Mouse (Mus musculus) cerebellum, adult 11-12 months (tissue): Measurements from ENCODE around the gene Kidins220.
A peak's percentile ranks its signal among the peaks of the same experiment; 100 is the strongest.

ENCODE experiments used
- DNase-seq: peaks from one replicate; pipeline ENCODE4 v3.0.0; 2022

Gene Kidins220

GRCm38 (mm10) chr12:25027416-25027815 lies 52.7 kb downstream of the Kidins220 start:
- peak; percentile 19 for DNase-seq

DNA sequence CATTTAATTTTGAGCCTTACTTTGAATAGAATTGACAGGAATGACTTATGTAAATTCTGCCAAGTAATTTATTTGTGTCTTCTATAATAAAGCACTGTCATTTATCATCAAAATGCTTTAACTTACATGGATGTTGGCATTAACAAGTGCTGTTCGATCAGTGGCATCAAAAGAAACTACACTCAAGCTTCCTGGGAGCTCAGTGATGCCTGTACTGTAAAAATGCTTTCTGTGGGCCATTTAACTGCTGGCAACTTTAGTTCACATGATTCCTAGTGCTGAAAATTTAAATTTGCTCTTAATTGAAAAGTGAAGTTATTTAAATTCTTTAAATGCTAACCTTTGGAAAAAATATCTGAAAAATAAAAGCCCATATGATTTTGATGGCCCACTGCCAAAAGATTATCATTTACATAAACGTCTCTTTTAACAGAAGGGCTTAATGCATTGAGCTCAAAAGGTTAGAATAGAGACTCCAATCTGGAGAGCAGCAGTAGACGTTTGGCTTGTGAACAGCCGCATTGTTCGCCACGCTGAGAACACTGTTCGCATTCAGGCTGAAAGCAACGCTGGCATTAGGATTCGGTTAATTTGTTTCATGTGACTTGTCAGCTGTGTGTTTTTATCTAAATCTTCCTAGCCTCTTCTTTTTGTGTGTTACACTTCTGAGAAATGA lies 59.1 kb downstream of the Kidins220 start:
- peak; percentile 17 for DNase-seq

GRCm38 (mm10) chr12:25034338-25034953 lies 59.7 kb downstream of the Kidins220 start:
- DNase-seq, result no peak

GRCm38 (mm10) chr12:25036024-25036423 lies 61.3 kb downstream of the Kidins220 start:
- DNase-seq, result no peak

DNA sequence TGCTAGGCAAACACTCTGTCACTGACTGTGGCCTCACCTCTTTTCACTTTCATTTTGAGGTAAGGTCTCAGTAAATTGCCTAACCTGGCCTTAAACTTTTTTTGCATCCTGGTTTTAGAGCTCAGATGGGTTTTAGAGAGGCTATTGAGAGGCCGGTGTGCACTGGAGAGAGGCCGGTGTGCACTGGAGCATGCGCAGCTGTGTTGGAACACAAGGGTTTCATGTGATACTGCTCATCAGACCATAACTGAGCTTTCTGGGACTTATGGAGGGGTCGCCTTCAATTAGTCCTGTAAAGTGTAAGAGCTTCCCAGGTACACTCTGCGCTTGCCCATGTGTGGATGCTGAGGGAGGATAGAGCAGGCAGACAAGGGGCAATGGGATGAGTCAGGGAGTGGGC lies 62.5 kb downstream of the Kidins220 start:
- no peak for DNase-seq

GRCm38 (mm10) chr12:25037681-25038472 lies 63.2 kb downstream of the Kidins220 start:
- DNase-seq, result no peak

DNA sequence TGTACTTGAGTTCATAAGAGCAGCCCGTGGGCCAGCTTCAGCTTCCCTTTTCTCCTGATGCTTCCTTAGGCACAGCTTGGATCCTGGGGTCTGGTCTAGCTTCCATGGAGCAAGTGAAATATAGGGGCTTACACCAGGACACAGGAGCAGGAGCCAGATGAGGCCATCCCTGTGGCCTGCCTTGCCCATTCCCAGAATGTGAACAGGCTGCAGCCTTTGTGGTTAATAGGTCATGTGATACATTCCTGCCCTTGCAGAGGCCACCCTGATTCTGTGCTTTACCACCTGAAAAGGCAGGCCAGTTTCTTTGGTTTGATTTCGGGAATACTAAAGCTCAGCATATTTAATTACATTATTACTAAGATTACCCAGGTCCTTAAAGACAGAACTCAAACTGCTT lies 69.3 kb downstream of the Kidins220 start:
- no peak for DNase-seq

DNA sequence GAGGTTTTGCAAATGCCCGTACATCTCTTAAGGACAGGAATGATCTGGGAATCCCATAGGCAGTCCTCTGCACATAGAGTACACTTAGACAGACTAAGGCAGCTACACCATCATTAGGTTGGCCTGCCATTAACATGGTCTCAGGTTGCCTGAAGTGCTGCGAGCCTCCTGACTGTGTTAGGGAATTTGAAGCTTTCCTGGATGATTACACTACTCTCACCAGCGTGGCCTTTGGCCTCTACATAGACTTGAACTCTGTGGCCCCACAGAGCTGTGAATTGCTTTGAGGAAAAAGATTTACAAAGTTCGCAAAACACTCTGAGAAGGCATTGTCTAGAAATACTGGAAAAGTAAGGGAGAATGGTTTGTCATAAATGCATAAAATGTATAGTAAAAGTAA lies 69.9 kb downstream of the Kidins220 start:
- no peak for DNase-seq

DNA sequence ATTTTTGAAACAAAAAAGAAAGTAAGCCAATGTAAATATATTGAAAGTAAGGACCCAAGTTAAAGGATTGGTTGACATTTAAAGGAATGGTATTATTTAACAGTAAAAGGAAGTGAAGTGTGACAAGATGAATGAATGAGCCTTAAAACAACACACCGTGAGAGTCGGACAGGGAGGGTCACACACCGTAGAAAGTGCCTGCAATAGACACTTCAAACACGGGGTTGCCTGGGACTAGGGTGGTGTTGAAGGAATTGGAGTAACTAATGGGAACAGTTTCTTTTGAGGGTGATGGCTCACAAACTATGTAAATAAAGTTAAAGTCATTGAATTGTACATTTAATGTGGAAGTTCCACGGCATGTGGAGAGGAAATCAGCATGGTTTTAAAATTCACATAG lies 74.5 kb downstream of the Kidins220 start:
- no peak for DNase-seq

DNA sequence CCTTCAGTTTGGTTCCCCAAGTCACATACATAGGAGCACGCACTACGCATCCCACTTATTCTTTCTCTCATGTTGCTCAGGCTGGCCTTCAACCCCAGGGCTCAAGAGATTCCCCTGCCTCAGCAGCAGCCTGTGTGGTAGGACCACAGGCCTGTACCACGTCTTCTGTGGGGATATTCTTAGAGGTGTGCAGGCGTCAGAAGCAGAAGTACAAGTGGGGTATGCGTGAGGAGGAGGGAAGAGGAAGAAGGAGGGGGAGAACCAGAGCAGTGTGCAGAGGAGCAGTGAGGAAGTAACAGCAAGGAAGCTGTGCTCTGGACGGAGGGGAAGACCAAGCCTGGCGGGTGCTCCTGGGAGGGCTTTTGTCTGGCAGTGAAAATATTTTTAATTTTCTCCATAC lies 79.8 kb downstream of the Kidins220 start:
- no peak for DNase-seq

- no peak for DNase-seq
Observed at GRCm38 (mm10) chr12:25054963-25055362, 80.2 kb downstream of the Kidins220 start.

GRCm38 (mm10) chr12:25059487-25060200 lies 84.9 kb downstream of the Kidins220 start:
- no peak for DNase-seq

GRCm38 (mm10) chr12:25060901-25061300 lies 86.2 kb downstream of the Kidins220 start:
- no peak for DNase-seq

DNA sequence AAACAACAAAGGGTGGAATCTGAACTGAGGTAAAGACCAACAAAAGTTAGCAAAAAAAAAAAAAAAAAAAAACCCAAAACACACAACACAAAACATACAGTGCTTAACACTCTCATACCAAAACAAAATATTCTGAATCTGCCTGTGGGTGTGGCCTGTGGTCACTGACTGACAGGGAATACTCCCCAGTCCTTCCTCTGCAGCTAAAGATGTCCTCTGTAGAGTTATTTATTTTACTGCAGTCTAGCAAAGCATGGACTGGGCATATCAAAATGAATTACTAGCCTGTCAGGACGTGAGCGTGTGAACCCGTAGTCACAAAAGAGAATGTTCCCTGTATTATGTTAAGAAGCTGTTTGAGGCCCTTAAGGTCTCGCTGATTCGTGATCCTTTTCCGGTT lies 87.5 kb downstream of the Kidins220 start:
- DNase-seq, result no peak

- no peak for DNase-seq
Observed at GRCm38 (mm10) chr12:25073374-25073773, 98.6 kb downstream of the Kidins220 start.

- DNase-seq, result no peak
Observed at GRCm38 (mm10) chr12:25074344-25074743, 99.6 kb downstream of the Kidins220 start.

DNA sequence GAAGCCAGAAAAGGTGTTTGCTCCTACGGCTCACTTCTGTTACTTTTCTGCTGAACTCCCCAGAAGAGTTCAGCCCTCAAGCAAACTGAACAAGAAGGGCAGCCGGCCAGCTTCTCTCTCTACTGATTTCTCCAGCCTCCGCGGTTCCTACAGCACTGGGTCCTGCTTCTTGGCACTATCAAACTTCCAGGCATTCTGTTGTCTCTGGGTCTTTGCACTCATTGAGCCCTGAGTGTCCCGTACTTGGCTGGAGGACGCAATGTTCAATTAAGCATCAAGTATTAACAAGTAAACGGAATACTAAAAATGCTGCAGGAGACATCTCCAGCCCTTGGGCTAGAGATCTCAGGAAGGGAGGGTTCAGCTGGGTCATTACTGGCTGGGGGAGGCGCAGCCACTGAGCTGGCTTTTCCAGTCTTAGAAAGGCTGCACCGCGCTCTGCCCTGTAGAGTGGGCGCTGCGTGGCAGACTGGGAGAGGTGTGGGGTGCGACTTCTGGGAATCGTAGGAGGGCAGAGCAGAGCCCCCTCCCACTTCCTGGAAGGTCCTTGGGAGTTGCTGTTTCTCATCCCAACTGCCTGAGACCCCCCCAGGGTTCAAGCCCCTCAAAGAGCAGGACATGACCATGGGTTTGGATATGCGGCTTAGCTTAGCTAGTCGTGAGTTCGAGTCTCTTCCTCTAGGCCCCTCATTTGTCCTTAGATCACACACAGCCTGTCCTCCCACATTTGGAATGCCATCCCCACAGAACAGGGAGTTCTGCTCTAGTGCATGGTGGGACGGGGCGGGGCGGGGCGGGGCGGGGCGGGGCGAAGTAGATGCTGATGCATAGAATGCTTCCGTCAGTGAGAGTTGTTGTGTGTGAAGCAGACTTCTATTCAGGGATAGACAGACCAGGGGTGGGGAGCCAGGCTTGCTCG lies 108.8 kb downstream of the Kidins220 start:
- no peak for DNase-seq

- no peak for DNase-seq
Observed at GRCm38 (mm10) chr12:25086966-25087365, 112.2 kb downstream of the Kidins220 start.

- no peak for DNase-seq
Observed at GRCm38 (mm10) chr12:25089433-25089832, 114.7 kb downstream of the Kidins220 start.

DNA sequence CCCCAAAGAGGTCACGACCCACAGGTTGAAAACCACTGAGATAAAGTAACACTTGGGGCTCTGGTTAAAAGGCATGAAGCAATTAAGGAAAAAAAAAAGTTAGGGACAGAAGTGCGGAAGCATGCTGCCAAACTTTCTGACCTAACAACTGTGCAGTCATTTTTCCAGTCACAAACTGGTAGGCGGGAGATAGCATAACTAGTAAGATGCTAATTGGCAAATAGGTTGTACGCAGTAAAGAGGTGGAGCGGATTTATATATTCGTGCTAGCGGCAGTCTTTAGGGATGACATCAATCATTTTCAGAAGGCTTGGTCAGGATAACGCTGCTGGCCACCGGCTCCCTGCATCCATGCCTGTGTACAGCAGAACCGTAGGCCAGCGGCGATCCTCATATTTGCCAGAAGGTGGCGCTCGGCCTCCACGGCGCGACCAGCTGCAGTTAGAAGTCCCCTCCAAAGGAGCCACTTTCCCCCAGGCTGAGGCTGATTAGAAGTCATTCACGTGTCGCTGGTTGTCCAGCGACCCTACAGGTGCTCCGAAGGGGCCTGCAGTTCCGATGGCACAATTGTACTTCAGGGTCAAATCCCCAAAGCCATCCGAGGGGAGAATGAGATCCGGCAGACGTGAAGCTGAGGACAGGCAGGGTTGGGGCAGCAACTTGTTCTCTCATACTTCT lies 117.4 kb downstream of the Kidins220 start:
- DNase-seq, result peak; percentile 81

GRCm38 (mm10) chr12:25092751-25093211 lies 118.1 kb downstream of the Kidins220 start:
- peak; percentile 49 for DNase-seq
